Mouse (Mus musculus) CH12.LX (cell line): ENCODE measurements at regions not wholly inside any gene's neighbourhood (a gene's known extent, or its start where the extent isn't known, plus 50 kb on each side); places are given as distances from the start of the nearest gene placed in this dataset.

Source experiments
- DNase-seq: peaks from one replicate; pipeline ENCODE4 v3.0.0-alpha.2; 2013; ENCODE audit errors: extremely low read depth
- H3K27ac ChIP-seq: 2 replicates; pipeline ENCODE4 v1.5.1; 2012; ENCODE audit warnings: low read depth, mild to moderate bottlenecking, control low read depth, moderate library complexity; ENCODE audit not compliant: insufficient read depth
- H3K27me3 ChIP-seq: replicated peaks from 2 replicates; pipeline ENCODE3; 2012; ENCODE audit warnings: inconsistent platforms
- H3K36me3 ChIP-seq, 2 experiments: replicated peaks in 1 of 2; 2 replicates each; pipeline versions ENCODE3 to v1.6.1; 2012; ENCODE audit warnings: inconsistent platforms in 1 of 2, low read length in 1 of 2, mild to moderate bottlenecking in 1 of 2, mixed read lengths in 1 of 2, moderate library complexity in 1 of 2; ENCODE audit not compliant: control insufficient read depth in 1 of 2, insufficient read depth in 1 of 2
- H3K4me1 ChIP-seq, 2 experiments: 2 replicates each; pipeline ENCODE4 v1.6.1; 2012; ENCODE audit warnings: inconsistent platforms in 1 of 2, moderate library complexity in 1 of 2; ENCODE audit not compliant: insufficient read depth in 2 of 2, control insufficient read depth in 1 of 2
- H3K4me2 ChIP-seq: 2 replicates; pipeline ENCODE4 v1.6.1; 2012; ENCODE audit warnings: low read depth, mild to moderate bottlenecking, control low read depth; ENCODE audit not compliant: poor library complexity, insufficient read depth, severe bottlenecking
- H3K4me3 ChIP-seq, 3 experiments: fragments of 150-350 bp in 1 of 3; sonication (generic) in 1 of 3; replicated peaks in 1 of 3; 2 replicates each; pipeline versions ENCODE3 to v1.5.1; 2011 to 2012; ENCODE audit warnings: low read depth in 2 of 3, low read length in 2 of 3, mild to moderate bottlenecking in 2 of 3, moderate library complexity in 2 of 3, control low read depth in 1 of 3, improper control_type of control experiment in 1 of 3, inconsistent platforms in 1 of 3, mixed read lengths in 1 of 3; ENCODE audit not compliant: poor library complexity in 1 of 3
- H3K79me2 ChIP-seq: replicated peaks from 2 replicates; pipeline ENCODE4 v1.6.1; 2012; ENCODE audit warnings: mild to moderate bottlenecking, moderate library complexity; ENCODE audit not compliant: control insufficient read depth, poor library complexity, insufficient read depth, severe bottlenecking; ENCODE audit errors: extremely low read depth
- H3K9ac ChIP-seq: 2 replicates; pipeline ENCODE4 v1.6.1; 2012; ENCODE audit warnings: low read depth, mild to moderate bottlenecking, control low read depth, moderate library complexity; ENCODE audit not compliant: insufficient read depth
- H3K9me3 ChIP-seq: replicated peaks from 2 replicates; pipeline ENCODE3; 2012; ENCODE audit warnings: low read length, inconsistent platforms, mixed read lengths
- CHD2 ChIP-seq: IDR thresholded peaks from 2 replicates; pipeline ENCODE4 v1.6.1; 2011; ENCODE audit warnings: low read length, improper control_type of control experiment
- CTCF ChIP-seq, 2 experiments: IDR thresholded peaks in 1 of 2; conservative IDR thresholded peaks in 1 of 2; 2 replicates each; pipeline ENCODE4 v1.5.1; 2011 to 2012; ENCODE audit warnings: low read depth in 2 of 2, low read length in 2 of 2, improper control_type of control experiment in 1 of 2, inconsistent platforms in 1 of 2, mild to moderate bottlenecking in 1 of 2, moderate library complexity in 1 of 2
- E2F4 ChIP-seq: IDR thresholded peaks from 2 replicates; pipeline ENCODE4 v1.6.1; 2011; ENCODE audit warnings: low read depth, low read length, improper control_type of control experiment; ENCODE audit not compliant: insufficient replicate concordance
- ETS1 ChIP-seq: conservative IDR thresholded peaks from 2 replicates; pipeline ENCODE4 v1.6.1; 2012; ENCODE audit warnings: low read depth, mild to moderate bottlenecking, inconsistent platforms, low read length, improper control_type of control experiment, moderate library complexity
- GABPA ChIP-seq: IDR thresholded peaks from 2 replicates; pipeline ENCODE4 v1.6.1; 2012; ENCODE audit warnings: low read depth, low read length, improper control_type of control experiment, inconsistent platforms; ENCODE audit not compliant: insufficient replicate concordance
- JUND ChIP-seq: conservative IDR thresholded peaks from 2 replicates; pipeline ENCODE4 v1.6.1; 2011; ENCODE audit warnings: low read depth, low read length, improper control_type of control experiment
- KAT2A ChIP-seq: IDR thresholded peaks from 2 replicates; pipeline ENCODE4 v1.6.1; 2012; ENCODE audit warnings: low read length, improper control_type of control experiment, inconsistent platforms; ENCODE audit not compliant: insufficient replicate concordance
- MAFK ChIP-seq: IDR thresholded peaks from 2 replicates; pipeline ENCODE4 v1.6.1; 2011; ENCODE audit warnings: low read length, improper control_type of control experiment; ENCODE audit not compliant: insufficient replicate concordance
- MAZ ChIP-seq: IDR thresholded peaks from 2 replicates; pipeline ENCODE4 v1.6.1; 2012; ENCODE audit warnings: low read depth, mild to moderate bottlenecking, inconsistent platforms, low read length, improper control_type of control experiment, moderate library complexity
- MEF2A ChIP-seq: IDR thresholded peaks from 2 replicates; pipeline ENCODE4 v1.6.1; 2014; ENCODE audit warnings: low read depth, mild to moderate bottlenecking, inconsistent platforms, low read length, improper control_type of control experiment, borderline replicate concordance
- MYC ChIP-seq: IDR thresholded peaks from 2 replicates; pipeline ENCODE4 v1.6.1; 2011; ENCODE audit warnings: low read depth, mild to moderate bottlenecking, improper control_type of control experiment, low read length
- NELFE ChIP-seq: IDR thresholded peaks from 2 replicates; pipeline ENCODE4 v1.6.1; 2011; ENCODE audit warnings: low read depth, low read length, improper control_type of control experiment
- PAX5 ChIP-seq: IDR thresholded peaks from 2 replicates; pipeline ENCODE4 v1.6.1; 2012; ENCODE audit warnings: low read length, inconsistent platforms, mixed read lengths
- RCOR1 ChIP-seq: conservative IDR thresholded peaks from 2 replicates; pipeline ENCODE4 v1.6.1; 2012; ENCODE audit warnings: low read depth, mild to moderate bottlenecking, inconsistent platforms, low read length, improper control_type of control experiment
- SIN3A ChIP-seq: IDR thresholded peaks from 2 replicates; pipeline ENCODE4 v1.6.1; 2012; ENCODE audit warnings: low read length, improper control_type of control experiment, inconsistent platforms
- TCF12 ChIP-seq: IDR thresholded peaks from 2 replicates; pipeline ENCODE4 v1.6.1; 2014; ENCODE audit warnings: low read depth, mild to moderate bottlenecking, inconsistent platforms, low read length, improper control_type of control experiment
- UBTF ChIP-seq: IDR thresholded peaks from 2 replicates; pipeline ENCODE4 v1.6.1; 2012; ENCODE audit warnings: low read depth, mild to moderate bottlenecking, inconsistent platforms, low read length, improper control_type of control experiment, moderate library complexity
- ZC3H11A ChIP-seq: IDR thresholded peaks from 2 replicates; pipeline ENCODE4 v1.6.1; 2012; ENCODE audit warnings: low read depth, mild to moderate bottlenecking, inconsistent platforms, low read length, improper control_type of control experiment
- ZMIZ1 ChIP-seq: IDR thresholded peaks from 2 replicates; pipeline ENCODE4 v1.6.1; 2012; ENCODE audit warnings: low read depth, mild to moderate bottlenecking, inconsistent platforms, low read length, improper control_type of control experiment
- dilution Hi-C: fragments of 300-500 bp; cut with MboI; formaldehyde crosslinking; loops from 2 replicates; pipeline ENCODE4 v1.14.3; 2020; ENCODE audit warnings: low sequenced_read_pairs; ENCODE audit not compliant: extremely low pct_unique_long_range_greater_than_20kb, extremely low pct_ligation_motif_present
- in situ Hi-C: fragments of 300-500 bp; cut with MboI; formaldehyde crosslinking; loops from 3 replicates; pipeline ENCODE4 v1.14.3; 2019; ENCODE audit warnings: low sequenced_read_pairs, low pct_ligation_motif_present, low pct_unique_long_range_greater_than_20kb, mixed read lengths

GRCm38 (mm10) chr1:18973826-18974620, 128.8 kb upstream of the Tfap2d start:
- H3K9me3 ChIP-seq: peaks cover 36% of the 10 kb centered on the region
- in situ Hi-C loops: no loop called here
- no peak for DNase-seq
- TF ChIP-seq CHD2: no peak
- TF ChIP-seq ETS1: no peak
- TF ChIP-seq MAZ: no peak
- no peak for TF ChIP-seq ZC3H11A
- no peak for TF ChIP-seq RCOR1
- TF ChIP-seq JUND: no peak
- TF ChIP-seq E2F4: no peak
- no peak for TF ChIP-seq SIN3A
- TF ChIP-seq UBTF: no peak
- no peak for TF ChIP-seq ZMIZ1
- TF ChIP-seq CTCF (conservative IDR thresholded peaks at IDR 0.05 in 1 of 2, IDR thresholded peaks at IDR 0.05 in 1 of 2; ENCODE audit: low read depth in 2 of 2, low read length in 2 of 2): no peak
- TF ChIP-seq MYC: no peak
- no peak for TF ChIP-seq KAT2A
- TF ChIP-seq PAX5: no peak
- TF ChIP-seq GABPA: no peak
- no peak for TF ChIP-seq MAFK
- TF ChIP-seq MEF2A: no peak
- TF ChIP-seq, all 38 proteins: peak for 0
- no peak overlapping the region for H3K4me3 ChIP-seq
- H3K4me1 ChIP-seq: no peaks in the 10 kb centered on the region
- no peak overlapping the region for H3K4me2 ChIP-seq
- no peaks in the 10 kb centered on the region for H3K27me3 ChIP-seq
- H3K27ac ChIP-seq: no peak overlapping the region
- H3K9ac ChIP-seq: no peak overlapping the region
- dilution Hi-C loops: no loop called here
- H3K36me3 ChIP-seq: no peaks in the 10 kb centered on the region
- H3K79me2 ChIP-seq: no peaks in the 10 kb centered on the region

GRCm38 (mm10) chr1:18974860-18975439, 127.9 kb upstream of the Tfap2d start:
- Histone ChIP-seq H3K9me3 (peaks cover 27% of the 10 kb centered on the region), H3K9ac (no peak overlapping the region), H3K27ac (no peak overlapping the region), H3K27me3 (no peaks in the 10 kb centered on the region), H3K79me2 (no peaks in the 10 kb centered on the region), H3K4me3 (no peak overlapping the region), H3K4me1 (no peaks in the 10 kb centered on the region), H3K36me3 (no peaks in the 10 kb centered on the region), H3K4me2 (no peak overlapping the region)
- dilution Hi-C loops: no loop called here
- DNase-seq: no peak
- in situ Hi-C loops: no loop called here
- no peak for TF ChIP-seq MEF2A
- TF ChIP-seq TCF12: no peak
- TF ChIP-seq NELFE: no peak
